ENCODE assay signal across 8 mouse cellular contexts in the genomic region with DNA sequence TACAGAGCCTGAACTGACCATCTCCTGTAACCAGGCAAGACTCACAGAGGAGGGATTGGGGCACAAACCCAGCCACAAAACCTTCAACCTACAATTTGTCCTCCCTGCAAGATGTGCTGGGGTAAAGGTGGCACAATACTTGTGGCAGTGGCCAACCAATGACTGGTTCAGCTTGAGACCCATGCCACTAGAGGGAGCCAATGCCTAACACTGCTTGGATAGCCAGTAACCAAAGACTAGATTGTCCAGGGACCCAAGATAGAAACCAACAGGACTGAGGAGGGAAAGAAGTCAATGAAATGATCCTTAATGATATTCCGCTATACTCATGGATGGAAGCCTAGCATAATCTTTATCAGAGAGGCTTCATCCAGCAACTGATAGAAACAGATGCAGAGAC. TPM values are rescaled to one million over a fixed set of nuclear protein-coding genes. Genes with fewer than 3 reads are reported as not detected.
A peak's percentile ranks its signal among the peaks of the same experiment; 100 is the strongest.
DNase-seq lines count a peak whose midpoint lies in the region; ATAC-seq and TF ChIP-seq lines count a peak whose summit lies in the region.

No protein-coding gene starts in this region.

- H3K4me1 ChIP-seq in ES-E14 (ENCODE audit: control insufficient read depth in 2 of 2, insufficient read depth in 2 of 2, low read length in 2 of 2, poor library complexity in 1 of 2), result peaks cover 0 to 4% of the 10 kb centered on the region in 2 experiments; a peak in 1 of 4 replicates
- H3K4me1 ChIP-seq in embryonic facial prominence, embryonic 11.5 days (ENCODE audit: control insufficient read depth, insufficient read depth, low read length), result no peaks in the 10 kb centered on the region
- no peaks in the 10 kb centered on the region for H3K4me1 ChIP-seq in heart, embryonic 14.5 days (ENCODE audit: control insufficient read depth in 2 of 2, insufficient read depth in 2 of 2, low read length in 2 of 2)

- H3K9ac ChIP-seq in ES-E14 (ENCODE audit: insufficient read depth, low read depth, low read length, poor library complexity, severe bottlenecking), result no peak overlapping the region
- no peak overlapping the region for H3K9ac ChIP-seq in embryonic facial prominence, embryonic 11.5 days (replicated peaks; ENCODE audit: low read length)
- H3K9ac ChIP-seq in heart, embryonic 14.5 days (ENCODE audit: low read length), result no peak overlapping the region

- H3K9me3 ChIP-seq in ES-E14 (ENCODE audit: control insufficient read depth, insufficient read depth, low read depth, low read length), result no peaks in the 10 kb centered on the region
- H3K9me3 ChIP-seq in embryonic facial prominence, embryonic 11.5 days (replicated peaks; ENCODE audit: control insufficient read depth, low read length), result no peaks in the 10 kb centered on the region
- no peaks in the 10 kb centered on the region for H3K9me3 ChIP-seq in heart, embryonic 14.5 days (ENCODE audit: control insufficient read depth, low read length)

- H3K4me3 ChIP-seq in ES-E14 (ENCODE audit: insufficient read depth in 1 of 2, low read depth in 1 of 2, low read length in 2 of 2, poor library complexity in 1 of 2, severe bottlenecking in 1 of 2), result no peak overlapping the region
- H3K4me3 ChIP-seq in embryonic facial prominence, embryonic 11.5 days (ENCODE audit: low read depth, low read length), result no peak overlapping the region
- no peak overlapping the region for H3K4me3 ChIP-seq in heart, embryonic 14.5 days (ENCODE audit: control insufficient read depth in 1 of 2, insufficient read depth in 1 of 2, low read depth in 1 of 2, low read length in 2 of 2)

- H3K4me2 ChIP-seq in embryonic facial prominence, embryonic 11.5 days (ENCODE audit: low read depth, low read length), result no peak overlapping the region
- H3K4me2 ChIP-seq in heart, embryonic 14.5 days (ENCODE audit: low read length), result no peak overlapping the region

- in situ Hi-C loops in ES-E14 (cut with MboI; ENCODE audit: low sequenced_read_pairs in 2 of 2, unreplicated experiment in 2 of 2), result loop anchor here (10.0 to 25.0 kb wide), 3 partner anchors 214 to 254 kb away; partner anchors contain the start of gene Kyat3 (in 2 of the 2)

- no peaks in the 10 kb centered on the region for H3K36me3 ChIP-seq in ES-E14 (ENCODE audit: control insufficient read depth, insufficient read depth, low read length, poor library complexity, severe bottlenecking)
- no peaks in the 10 kb centered on the region for H3K36me3 ChIP-seq in embryonic facial prominence, embryonic 11.5 days (replicated peaks; ENCODE audit: control insufficient read depth, insufficient read depth, low read depth, low read length)
- no peaks in the 10 kb centered on the region for H3K36me3 ChIP-seq in heart, embryonic 14.5 days (ENCODE audit: control insufficient read depth, insufficient read depth, low read length)

- DNase-seq in ES-E14 (ENCODE audit: low read depth, low spot score), result peak; percentile 60
- peak; percentile 86 for DNase-seq in adrenal gland, postnatal 14 days
- DNase-seq in embryonic facial prominence, embryonic 11.5 days (ENCODE audit: low spot score), result peak; percentile 84
- peak; percentile 11 to 75 for DNase-seq in layer of hippocampus, adult 18-20 months (ENCODE audit: low spot score in 2 of 2)
- peak; percentile 88 for DNase-seq in lung, postnatal 10 days
- peak; percentile 93 for DNase-seq in retina, embryonic 14.5 days (ENCODE audit: low spot score)
- peak; percentile 79 for DNase-seq in thymus, postnatal 4 days

- 74% methylated on average over 1 of the region's 1 CpGs for WGBS in embryonic facial prominence, embryonic 11.5 days
- WGBS in heart, embryonic 14.5 days, result 67% methylated on average over 1 of the region's 1 CpGs

- no peaks in the 10 kb centered on the region for H3K27me3 ChIP-seq in embryonic facial prominence, embryonic 11.5 days (ENCODE audit: control insufficient read depth, insufficient read depth, low read length)
- no peaks in the 10 kb centered on the region for H3K27me3 ChIP-seq in heart, embryonic 14.5 days (ENCODE audit: control insufficient read depth, insufficient read depth, low read length)

- no peak overlapping the region for H3K27ac ChIP-seq in ES-E14 (ENCODE audit: insufficient read depth, low read depth, low read length, poor library complexity, severe bottlenecking)
- no peak overlapping the region for H3K27ac ChIP-seq in embryonic facial prominence, embryonic 11.5 days (replicated peaks; ENCODE audit: low read depth, low read length)
- no peak overlapping the region for H3K27ac ChIP-seq in heart, embryonic 14.5 days (replicated peaks in 1 of 2; ENCODE audit: control insufficient read depth in 1 of 2, insufficient read depth in 1 of 2, low read depth in 2 of 2, low read length in 2 of 2)

- peak; percentile 48; the same call in 1 of the 2 replicates for ATAC-seq in embryonic facial prominence, embryonic 11.5 days (replicated peaks; ENCODE audit: insufficient number of reproducible peaks, low FRiP score, low TSS enrichment, low read depth)
- ATAC-seq in heart, embryonic 14.5 days (ENCODE audit: insufficient number of reproducible peaks, insufficient read depth, low FRiP score, low read depth), result 0 out of 2 replicates have a peak, but pooled peaks have one; percentile 43

TF ChIP-seq in ES-E14, 5 proteins besides CTCF, POLR2A, EP300 and RAD21:
- TF ChIP-seq CHD2 (IDR thresholded peaks at IDR 0.05; ENCODE audit: low read depth, low read length) (no peak), ZC3H11A (IDR thresholded peaks at IDR 0.05; ENCODE audit: borderline replicate concordance, low read depth, low read length) (peak; percentile 36; the same call in 1 of the 2 replicates)

RNA-seq across cellular contexts. Expression of gene Gbp5, which starts 3.3 kb away (rescaled TPM):
- total RNA-seq in ES-E14 (2012; rRNA removed), result not detected in 2 replicates
- total RNA-seq in adrenal gland, postnatal 14 days (2021), result 2.6 and 5.7 TPM in 2 replicates
- polyA plus RNA-seq in embryonic facial prominence, embryonic 11.5 days (2014; fragmentation: Nextera tagmentation; extraction: Ambion mirVana), result 0.20 TPM in 1 of 2 replicates, not detected in the other
- polyA plus RNA-seq in heart, embryonic 14.5 days (2014; fragmentation: Nextera tagmentation; extraction: Ambion mirVana), result 0.11 and 0.34 TPM in 2 replicates
- total RNA-seq in layer of hippocampus, adult 18-20 months (2021), result 1 to 10 TPM; 1.4 TPM

RNA-seq across cellular contexts. Expression of gene Gbp7, which starts 39.7 kb away (rescaled TPM):
- total RNA-seq in ES-E14 (2012; rRNA removed), result 0.79 and 0.94 TPM in 2 replicates
- 9.4 and 12.2 TPM in 2 replicates for total RNA-seq in adrenal gland, postnatal 14 days (2021)
- polyA plus RNA-seq in embryonic facial prominence, embryonic 11.5 days (2014; fragmentation: Nextera tagmentation; extraction: Ambion mirVana), result 1.4 and 2.1 TPM in 2 replicates
- polyA plus RNA-seq in heart, embryonic 14.5 days (2014; fragmentation: Nextera tagmentation; extraction: Ambion mirVana), result 2.9 and 3.6 TPM in 2 replicates
- total RNA-seq in layer of hippocampus, adult 18-20 months (2021), result 1 to 10 TPM; 2.0 to 2.3 TPM

Comparison
In these comparisons a context has a peak if more than half of its experiments do, and no peak if none do; other contexts are left out.
1. DNase-seq: peak in every context shown above with its lines; median percentile 93 in retina, embryonic 14.5 days; 88 in lung, postnatal 10 days; 86 in adrenal gland, postnatal 14 days; 84 in embryonic facial prominence, embryonic 11.5 days; 79 in thymus, postnatal 4 days; 60 in ES-E14; 43 in layer of hippocampus, adult 18-20 months.